Mouse (Mus musculus): Measurements from ENCODE around the gene Lzts2. TPM values are rescaled to one million over a fixed set of nuclear protein-coding genes. Genes with fewer than 3 reads are reported as not detected.

Gene Lzts2
- total RNA-seq, 2 experiments from 2014 or later: 70.6 to 72.7 TPM

- DNase-seq (ENCODE audit: low spot score in 2 of 2): no peak
Measured at GRCm38 (mm10) chr19:45076036-45076575, 61.9 kb downstream of the Lzts2 start.

Other genes with a start within 250 kb of the Lzts2 start
- 10 to 100 TPM; 20.9 to 21.8 TPM for gene Slf2, start 83.3 kb upstream of the Lzts2 start, total RNA-seq (2021)
- gene Sema4g, start 25.3 kb upstream of the Lzts2 start, total RNA-seq (2021): 1 to 10 TPM; 4.1 to 5.5 TPM
- 10 to 100 TPM; 24.7 to 30.5 TPM for gene Twnk, start 8.8 kb upstream of the Lzts2 start, total RNA-seq (2021)
- gene Mrpl43, start 8.0 kb upstream of the Lzts2 start, total RNA-seq (2021): 10 to 100 TPM; 45.2 to 48.3 TPM
- under 1 TPM; 0.13 to 0.48 TPM for gene Pdzd7, start 31.3 kb downstream of the Lzts2 start, total RNA-seq (2021)
- 10 to 100 TPM; 50.1 to 51.8 TPM for gene Sfxn3, start 33.1 kb downstream of the Lzts2 start, total RNA-seq (2021)
- gene Kazald1, start 60.8 kb downstream of the Lzts2 start, total RNA-seq (2021): 1 to 10 TPM; 5.2 to 7.4 TPM
- not detected for gene Tlx1, start 136.3 kb downstream of the Lzts2 start, total RNA-seq (2021)
- under 1 TPM in 1 of 2 experiments, not detected in 1; 0.22 TPM for gene Lbx1, start 221.4 kb downstream of the Lzts2 start, total RNA-seq (2021)

All from adrenal gland, adult 18-20 months (tissue).